In the genomic region with DNA sequence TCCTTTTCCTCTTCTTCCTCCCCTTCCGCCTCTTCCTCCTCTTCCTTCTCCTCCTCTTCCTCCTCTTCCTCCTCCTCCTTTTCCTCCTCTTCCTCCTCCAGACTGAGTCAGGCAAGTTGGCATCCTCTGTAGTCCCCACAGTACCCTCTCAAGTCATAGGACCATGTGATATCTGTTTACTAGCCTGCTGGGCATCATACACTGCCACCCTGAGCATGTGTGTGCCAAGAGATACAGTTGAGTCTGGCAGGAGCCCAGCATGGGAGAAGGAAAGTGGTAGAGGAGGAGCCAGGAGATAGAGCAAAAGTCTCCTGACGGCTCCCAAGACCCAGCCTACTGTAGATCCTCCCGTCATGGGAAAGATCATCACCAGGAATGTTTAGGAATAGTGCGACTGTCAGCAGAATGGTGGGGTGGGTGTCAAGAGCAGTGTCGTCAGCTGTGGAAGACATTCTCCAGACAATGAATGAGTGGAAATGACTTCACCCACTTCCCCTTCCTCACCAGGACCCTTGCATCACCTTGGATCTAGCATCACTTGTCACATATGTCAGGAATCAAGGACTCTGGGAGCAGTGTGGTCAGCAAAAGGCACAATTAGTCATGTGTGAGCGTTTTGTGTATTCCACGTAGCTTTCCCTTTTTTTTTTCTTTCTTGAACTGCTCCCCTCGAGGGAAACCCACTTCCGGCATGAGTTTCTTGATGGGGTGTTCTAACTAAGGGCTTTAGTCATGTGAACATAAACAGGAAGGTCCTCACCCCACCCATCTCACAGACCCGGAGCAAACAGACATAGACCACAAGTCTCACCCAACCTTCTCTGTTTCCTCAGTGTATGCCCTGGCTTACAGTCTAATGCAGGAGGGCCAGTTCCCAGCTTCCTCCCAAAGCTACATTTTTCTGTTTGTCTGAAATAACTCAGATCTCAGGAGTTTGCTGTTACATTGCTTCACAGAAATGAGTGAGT, we compare ENCODE assay signal across 10 mouse cellular contexts.
DNase-seq lines count a peak whose midpoint lies in the region; ATAC-seq and TF ChIP-seq lines count a peak whose summit lies in the region.
"Had no signal": no experiment of that assay in that cellular context is flagged by ENCODE, and none has a peak within 500 bp of the region (broad histone marks: within the 10 kb centered on the region; RNA-seq: fewer than 3 reads in every experiment).

No protein-coding gene starts in this region.

- H3K36me3 ChIP-seq in heart, embryonic 12.5 days = no peaks in the 10 kb centered on the region
- H3K36me3 ChIP-seq: midbrain, embryonic 12.5 days had no signal

- peak; percentile 71 for ATAC-seq in heart, embryonic 12.5 days (ENCODE audit: insufficient number of reproducible peaks, low FRiP score)
- ATAC-seq: Patski had no signal

- no peak overlapping the region for H3K9ac ChIP-seq in heart, embryonic 12.5 days
- H3K9ac ChIP-seq: midbrain, embryonic 12.5 days had no signal

- H3K4me1 ChIP-seq in heart, embryonic 12.5 days (replicated peaks) = peaks cover 24% of the 10 kb centered on the region
- no peaks in the 10 kb centered on the region for H3K4me1 ChIP-seq in cerebellum, adult 2 months (ENCODE audit: control insufficient read depth, insufficient read depth, low read length)

- DNase-seq in spleen, adult 18-20 months = peak; percentile 20 to 21
- no peak for DNase-seq in spleen, postnatal 4 days (ENCODE audit: low spot score in 2 of 2)
- DNase-seq in lung, postnatal 10 days = peak; percentile 60
- peak; percentile 51 for DNase-seq in thymus, postnatal 14 days
- no peak for DNase-seq in layer of hippocampus, adult 11-12 months (ENCODE audit: low spot score)
- no peak for DNase-seq in cerebellum, adult 2 months
- DNase-seq in urinary bladder, adult 18-20 months (ENCODE audit: low spot score in 2 of 2) = no peak

- no peak overlapping the region for H3K4me3 ChIP-seq in heart, embryonic 12.5 days
- no peak overlapping the region for H3K4me3 ChIP-seq in cerebellum, adult 2 months (replicated peaks; ENCODE audit: insufficient read depth, low read depth, low read length)
- H3K4me3 ChIP-seq: midbrain, embryonic 12.5 days had no signal

- 0 out of 2 replicates have a peak, but pooled peaks cover 4% of the 10 kb centered on the region for H3K27me3 ChIP-seq in heart, embryonic 12.5 days (replicated peaks)
- no peaks in the 10 kb centered on the region for H3K27me3 ChIP-seq in cerebellum, adult 2 months (ENCODE audit: control insufficient read depth, insufficient read depth, low read length)
- H3K27me3 ChIP-seq: Patski had no signal

- H3K27ac ChIP-seq in heart, embryonic 12.5 days (ENCODE audit: poor library complexity, severe bottlenecking) = peak overlapping the region; percentile 69
- H3K27ac ChIP-seq in cerebellum, adult 2 months (ENCODE audit: insufficient read depth, low read length) = no peak overlapping the region
- H3K27ac ChIP-seq: midbrain, embryonic 12.5 days had no signal

- no peak for TF ChIP-seq CTCF in cerebellum, adult 2 months (IDR thresholded peaks at IDR 0.05; ENCODE audit: borderline replicate concordance, insufficient read depth, low read depth, low read length)

- peaks cover 6% of the 10 kb centered on the region; the same call in 1 of the 2 replicates for H3K9me3 ChIP-seq in heart, embryonic 12.5 days (replicated peaks)
- H3K9me3 ChIP-seq: midbrain, embryonic 12.5 days had no signal

- TF ChIP-seq POLR2A in cerebellum, adult 2 months (IDR thresholded peaks at IDR 0.05; ENCODE audit: borderline replicate concordance, insufficient read depth, low read length) = no peak

- 32% methylated on average over 10 of the region's 10 CpGs for WGBS in heart, embryonic 12.5 days
- 81% methylated on average over 10 of the region's 10 CpGs for WGBS in cerebellum, adult 2 months

- no peak overlapping the region for H3K4me2 ChIP-seq in heart, embryonic 12.5 days
- H3K4me2 ChIP-seq: midbrain, embryonic 12.5 days had no signal

Comparison
In these comparisons a context has a peak if more than half of its experiments do, and no peak if none do; other contexts are left out.
1. DNase-seq: peak in spleen, adult 18-20 months (2 of 2), lung, postnatal 10 days (single experiment) and thymus, postnatal 14 days (single experiment); none in spleen, postnatal 4 days (0 of 2), layer of hippocampus, adult 11-12 months (single experiment), cerebellum, adult 2 months (0 of 2) and urinary bladder, adult 18-20 months (0 of 2).